21 mouse cellular contexts compared by ENCODE assay signal in the genomic region with DNA sequence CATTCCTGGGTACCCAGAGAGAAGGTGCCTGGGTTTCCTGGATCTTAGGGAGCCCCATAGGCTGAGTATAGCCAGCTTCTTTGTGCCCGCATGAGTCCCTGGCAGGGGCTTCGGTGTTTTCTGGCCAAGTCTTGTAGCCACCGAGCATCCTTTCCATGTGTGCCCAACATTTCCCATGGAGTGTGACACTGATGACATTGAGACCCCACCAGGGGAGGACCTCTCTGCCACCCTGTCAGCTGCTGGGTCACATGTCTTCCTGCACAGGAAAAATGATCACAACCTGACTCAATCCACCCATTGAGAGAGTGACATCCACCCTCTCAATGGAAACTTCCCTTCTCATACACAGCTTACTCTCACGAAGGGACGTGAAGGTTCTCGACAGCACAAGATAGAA. TPM values are rescaled to one million over a fixed set of nuclear protein-coding genes. Genes with fewer than 3 reads are reported as not detected.
DNase-seq lines count a peak whose midpoint lies in the region; ATAC-seq and TF ChIP-seq lines count a peak whose summit lies in the region.
"Had no signal": no experiment of that assay in that cellular context is flagged by ENCODE, and none has a peak within 500 bp of the region (broad histone marks: within the 10 kb centered on the region; RNA-seq: fewer than 3 reads in every experiment).

No protein-coding gene starts in this region.

- ATAC-seq in intestine, embryonic 14.5 days (replicated peaks; ENCODE audit: low FRiP score, low TSS enrichment, low read depth) = no peak
- ATAC-seq in intestine, embryonic 16.5 days = no peak
- ATAC-seq in midbrain, embryonic 11.5 days (ENCODE audit: low FRiP score) = no peak
- no peak for ATAC-seq in midbrain, postnatal 0 days (ENCODE audit: low FRiP score)
- ATAC-seq in lung, postnatal 0 days = no peak
- ATAC-seq: forebrain, embryonic 14.5 days had no signal

- no peak overlapping the region for H3K27ac ChIP-seq in intestine, embryonic 14.5 days (ENCODE audit: low read depth)
- no peak overlapping the region for H3K27ac ChIP-seq in intestine, embryonic 16.5 days (ENCODE audit: low read length)
- H3K27ac ChIP-seq in midbrain, embryonic 11.5 days (ENCODE audit: low read depth, low read length) = no peak overlapping the region
- no peak overlapping the region for H3K27ac ChIP-seq in midbrain, postnatal 0 days (ENCODE audit: low read depth, low read length)
- no peak overlapping the region for H3K27ac ChIP-seq in lung, postnatal 0 days (ENCODE audit: low read length)
- H3K27ac ChIP-seq: embryonic facial prominence, embryonic 10.5 days; heart, embryonic 13.5 days had no signal

- H3K4me1 ChIP-seq in intestine, embryonic 14.5 days (replicated peaks; ENCODE audit: control insufficient read depth, insufficient read depth, low read length) = peaks cover 10% of the 10 kb centered on the region; the same call in 1 of the 2 replicates
- peaks cover 8% of the 10 kb centered on the region; the same call in 1 of the 2 replicates for H3K4me1 ChIP-seq in intestine, embryonic 16.5 days (ENCODE audit: control insufficient read depth, insufficient read depth, low read length)
- H3K4me1 ChIP-seq in midbrain, embryonic 11.5 days (ENCODE audit: control insufficient read depth, insufficient read depth, low read length) = peaks cover 20% of the 10 kb centered on the region
- H3K4me1 ChIP-seq in midbrain, postnatal 0 days (ENCODE audit: insufficient read depth, low read length) = peaks cover 5% of the 10 kb centered on the region; the same call in 1 of the 2 replicates
- H3K4me1 ChIP-seq in lung, postnatal 0 days (ENCODE audit: insufficient read depth, low read depth, low read length) = no peaks in the 10 kb centered on the region

- H3K9ac ChIP-seq in intestine, embryonic 14.5 days (ENCODE audit: low read length) = no peak overlapping the region
- H3K9ac ChIP-seq in intestine, embryonic 16.5 days (ENCODE audit: low read depth, low read length) = no peak overlapping the region
- no peak overlapping the region for H3K9ac ChIP-seq in midbrain, embryonic 11.5 days (ENCODE audit: low read length)
- no peak overlapping the region for H3K9ac ChIP-seq in midbrain, postnatal 0 days (replicated peaks; ENCODE audit: low read length, poor library complexity, severe bottlenecking)
- H3K9ac ChIP-seq in lung, postnatal 0 days (replicated peaks; ENCODE audit: low read depth) = no peak overlapping the region
- H3K9ac ChIP-seq: heart, embryonic 13.5 days had no signal

- no peak for TF ChIP-seq CTCF in midbrain, postnatal 0 days (IDR thresholded peaks at IDR 0.05)
- no peak for TF ChIP-seq CTCF in lung, postnatal 0 days (IDR thresholded peaks at IDR 0.05)

- WGBS in intestine, embryonic 14.5 days = 89% methylated on average over 6 of the region's 6 CpGs
- 94% methylated on average over 6 of the region's 6 CpGs for WGBS in intestine, embryonic 16.5 days
- 89% methylated on average over 6 of the region's 6 CpGs for WGBS in midbrain, embryonic 11.5 days
- 95% methylated on average over 6 of the region's 6 CpGs for WGBS in midbrain, postnatal 0 days
- WGBS in lung, postnatal 0 days = 87% methylated on average over 6 of the region's 6 CpGs

- peaks cover 42% of the 10 kb centered on the region for H3K27me3 ChIP-seq in intestine, embryonic 14.5 days (replicated peaks; ENCODE audit: control insufficient read depth, insufficient read depth, low read length)
- H3K27me3 ChIP-seq in intestine, embryonic 16.5 days (replicated peaks; ENCODE audit: control insufficient read depth, insufficient read depth, low read length) = peaks cover 19% of the 10 kb centered on the region
- H3K27me3 ChIP-seq in midbrain, embryonic 11.5 days (ENCODE audit: control insufficient read depth, insufficient read depth, low read length) = peaks cover 39% of the 10 kb centered on the region
- peaks cover 35% of the 10 kb centered on the region for H3K27me3 ChIP-seq in midbrain, postnatal 0 days (ENCODE audit: insufficient read depth, low read length)
- H3K27me3 ChIP-seq in lung, postnatal 0 days (replicated peaks; ENCODE audit: insufficient read depth, low read length) = peaks cover 21% of the 10 kb centered on the region

- no peaks in the 10 kb centered on the region for H3K36me3 ChIP-seq in intestine, embryonic 14.5 days (ENCODE audit: control insufficient read depth, insufficient read depth, low read length)
- no peaks in the 10 kb centered on the region for H3K36me3 ChIP-seq in intestine, embryonic 16.5 days (ENCODE audit: control insufficient read depth, insufficient read depth, low read length)
- H3K36me3 ChIP-seq in midbrain, embryonic 11.5 days (ENCODE audit: control insufficient read depth, insufficient read depth, low read length) = no peaks in the 10 kb centered on the region
- H3K36me3 ChIP-seq in midbrain, postnatal 0 days (ENCODE audit: insufficient read depth, low read length) = no peaks in the 10 kb centered on the region
- H3K36me3 ChIP-seq in lung, postnatal 0 days (ENCODE audit: insufficient read depth, low read length) = no peaks in the 10 kb centered on the region
- H3K36me3 ChIP-seq: embryonic facial prominence, embryonic 10.5 days; heart, embryonic 13.5 days had no signal

- no peak overlapping the region for H3K4me2 ChIP-seq in intestine, embryonic 14.5 days (ENCODE audit: low read length)
- no peak overlapping the region for H3K4me2 ChIP-seq in intestine, embryonic 16.5 days (ENCODE audit: low read depth, low read length)
- H3K4me2 ChIP-seq in midbrain, embryonic 11.5 days = no peak overlapping the region
- no peak overlapping the region for H3K4me2 ChIP-seq in midbrain, postnatal 0 days (ENCODE audit: low read depth, low read length, poor library complexity, severe bottlenecking)
- no peak overlapping the region for H3K4me2 ChIP-seq in lung, postnatal 0 days (replicated peaks; ENCODE audit: low read depth, low read length)
- H3K4me2 ChIP-seq: heart, embryonic 13.5 days had no signal

- TF ChIP-seq EP300 in lung, postnatal 0 days (IDR thresholded peaks at IDR 0.05) = no peak

- H3K4me3 ChIP-seq in intestine, embryonic 14.5 days (ENCODE audit: low read depth, low read length) = no peak overlapping the region
- H3K4me3 ChIP-seq in intestine, embryonic 16.5 days (ENCODE audit: low read length) = no peak overlapping the region
- no peak overlapping the region for H3K4me3 ChIP-seq in midbrain, embryonic 11.5 days (ENCODE audit: low read depth, low read length)
- H3K4me3 ChIP-seq in midbrain, postnatal 0 days (ENCODE audit: low read depth, low read length) = no peak overlapping the region
- no peak overlapping the region for H3K4me3 ChIP-seq in lung, postnatal 0 days (ENCODE audit: low read depth, low read length)
- H3K4me3 ChIP-seq: embryonic facial prominence, embryonic 10.5 days; heart, embryonic 13.5 days had no signal

- H3K9me3 ChIP-seq in intestine, embryonic 14.5 days (ENCODE audit: control insufficient read depth, low read length) = no peaks in the 10 kb centered on the region
- H3K9me3 ChIP-seq in intestine, embryonic 16.5 days (ENCODE audit: control insufficient read depth, low read length) = no peaks in the 10 kb centered on the region
- H3K9me3 ChIP-seq in midbrain, embryonic 11.5 days (ENCODE audit: control insufficient read depth, low read length) = no peaks in the 10 kb centered on the region
- no peaks in the 10 kb centered on the region for H3K9me3 ChIP-seq in midbrain, postnatal 0 days (ENCODE audit: low read length)
- H3K9me3 ChIP-seq in lung, postnatal 0 days (ENCODE audit: low read length) = no peaks in the 10 kb centered on the region
- H3K9me3 ChIP-seq: embryonic facial prominence, embryonic 10.5 days; heart, embryonic 13.5 days had no signal

- DNase-seq in intestine, embryonic 14.5 days (ENCODE audit: low spot score) = peak; percentile 50
- peak; percentile 61 for DNase-seq in midbrain, embryonic 11.5 days (ENCODE audit: low spot score, missing footprints)
- DNase-seq in midbrain, postnatal 0 days (ENCODE audit: low spot score) = no peak
- peak; percentile 15 to 34 for DNase-seq in urinary bladder, postnatal 4 days (ENCODE audit: low spot score in 2 of 2)
- DNase-seq in urinary bladder, postnatal 14 days (ENCODE audit: low spot score) = no peak
- peak; percentile 2 for DNase-seq in testis, postnatal 14 days (ENCODE audit: low spot score)
- DNase-seq in lung, postnatal 0 days (ENCODE audit: low spot score) = no peak
- DNase-seq: adrenal gland, adult 2 months; adrenal gland, postnatal 36 days; cerebellum, adult 2 months; cerebellum, postnatal 10 days; heart, adult 18-20 months; heart, postnatal 36 days had no signal

RNA-seq across cellular contexts. Expression of gene Shh, which starts 12.5 kb away (rescaled TPM):
- polyA plus RNA-seq in intestine, embryonic 14.5 days (2014; fragmentation: Nextera tagmentation; extraction: Ambion mirVana) = 7.8 and 8.9 TPM in 2 replicates
- 2.8 TPM in 2 replicates for polyA plus RNA-seq in intestine, embryonic 16.5 days (2015; fragmentation: Nextera tagmentation; extraction: Ambion mirVana)
- 4.9 and 6.8 TPM in 2 replicates for polyA plus RNA-seq in midbrain, embryonic 11.5 days (2014; fragmentation: Nextera tagmentation; extraction: Ambion mirVana)
- total RNA-seq in midbrain, postnatal 0 days (2014; rRNA removed) = 1.4 and 3.2 TPM in 2 replicates
- 0.83 and 0.86 TPM in 2 replicates for polyA plus RNA-seq in midbrain, postnatal 0 days (2015; fragmentation: Nextera tagmentation; extraction: Ambion mirVana)
- 9.7 and 11.7 TPM in 2 replicates for polyA plus RNA-seq in lung, postnatal 0 days (2015; fragmentation: Nextera tagmentation; extraction: Ambion mirVana)
- total RNA-seq: ES-E14; gastrocnemius, adult 8-10 months; gastrocnemius, postnatal 36 days; heart, adult 18-20 months; heart, postnatal 36 days had no signal
- polyA plus RNA-seq: heart, postnatal 0 days had no signal

Comparison
In these comparisons a context has a peak if more than half of its experiments do, and no peak if none do; other contexts are left out.
1. DNase-seq: peak in intestine, embryonic 14.5 days (single experiment), midbrain, embryonic 11.5 days (single experiment), urinary bladder, postnatal 4 days (2 of 2) and testis, postnatal 14 days (single experiment); none in midbrain, postnatal 0 days (single experiment), urinary bladder, postnatal 14 days (single experiment) and lung, postnatal 0 days (single experiment).